Mouse (Mus musculus) myocyte (in vitro differentiated cells): ENCODE measurements at regions not wholly inside any gene's neighbourhood (a gene's known extent, or its start where the extent isn't known, plus 50 kb on each side); places are given as distances from the start of the nearest gene placed in this dataset.

Source experiments
- H3K27me3 ChIP-seq: one replicate; pipeline ENCODE4 v1.6.1; 2011; ENCODE audit not compliant: control insufficient read depth, insufficient read depth, insufficient read length
- H3K36me3 ChIP-seq: one replicate; pipeline ENCODE4 v1.6.1; 2011; ENCODE audit not compliant: control insufficient read depth, insufficient read depth
- H3K4me2 ChIP-seq: one replicate; pipeline ENCODE4 v1.6.1; 2011; ENCODE audit warnings: low read depth, control low read depth
- H3K4me3 ChIP-seq: one replicate; pipeline ENCODE4 v1.5.1; 2011; ENCODE audit warnings: mild to moderate bottlenecking, control low read depth, moderate library complexity
- H3K79me2 ChIP-seq: one replicate; pipeline ENCODE4 v1.6.1; 2011; ENCODE audit not compliant: control insufficient read depth, insufficient read depth
- H3ac ChIP-seq: one replicate; pipeline ENCODE4 v1.6.1; 2011; ENCODE audit not compliant: control insufficient read depth, insufficient read length
- CEBPB ChIP-seq: IDR thresholded peaks from 2 replicates; pipeline ENCODE4 v1.6.1; 2011; ENCODE audit warnings: mild to moderate bottlenecking, moderate library complexity; ENCODE audit not compliant: poor library complexity, insufficient read depth, severe bottlenecking
- E2F4 ChIP-seq: IDR thresholded peaks from one replicate; pipeline ENCODE4 v1.6.1; 2011; ENCODE audit warnings: mild to moderate bottlenecking, control low read depth, moderate library complexity; ENCODE audit not compliant: insufficient read depth
- MAX ChIP-seq: IDR thresholded peaks from one replicate; pipeline ENCODE4 v1.6.1; 2011; ENCODE audit warnings: low read depth, mild to moderate bottlenecking, control low read depth
- MYOD1 ChIP-seq, 3 experiments: IDR thresholded peaks; one replicate each; pipeline ENCODE4 v1.6.1; 2011; ENCODE audit warnings: control low read depth in 2 of 3, low read depth in 2 of 3, mild to moderate bottlenecking in 2 of 3, moderate library complexity in 1 of 3; ENCODE audit not compliant: insufficient read length in 2 of 3, control insufficient read depth in 1 of 3
- MYOG ChIP-seq, 3 experiments: IDR thresholded peaks; one replicate each; pipeline ENCODE4 v1.6.1; 2011; ENCODE audit warnings: control low read depth in 2 of 3, low read depth in 2 of 3, mild to moderate bottlenecking in 2 of 3; ENCODE audit not compliant: insufficient read length in 2 of 3, control insufficient read depth in 1 of 3, insufficient read depth in 1 of 3
- POLR2A ChIP-seq: IDR thresholded peaks from one replicate; pipeline ENCODE4 v1.6.1; 2011; ENCODE audit warnings: low read depth, mild to moderate bottlenecking, control low read depth, moderate library complexity; ENCODE audit not compliant: insufficient read length
- POLR2AphosphoS2 ChIP-seq: IDR thresholded peaks from one replicate; pipeline ENCODE4 v1.6.1; 2011; ENCODE audit warnings: low read depth, control low read depth; ENCODE audit not compliant: insufficient read length
- REST ChIP-seq: IDR thresholded peaks from one replicate; pipeline ENCODE4 v1.6.1; 2011; ENCODE audit warnings: mild to moderate bottlenecking, control low read depth, moderate library complexity; ENCODE audit not compliant: insufficient read depth, insufficient read length
- SRF ChIP-seq: IDR thresholded peaks from one replicate; pipeline ENCODE4 v1.6.1; 2011; ENCODE audit warnings: low read depth; ENCODE audit not compliant: control insufficient read depth, insufficient read length
- TCF12 ChIP-seq: IDR thresholded peaks from one replicate; pipeline ENCODE4 v1.6.1; 2011; ENCODE audit warnings: mild to moderate bottlenecking, control low read depth; ENCODE audit not compliant: poor library complexity, insufficient read depth, severe bottlenecking
- TCF3 ChIP-seq: IDR thresholded peaks from one replicate; pipeline ENCODE4 v1.6.1; 2011; ENCODE audit warnings: low read depth, control low read depth; ENCODE audit not compliant: insufficient read length
- USF1 ChIP-seq: IDR thresholded peaks from one replicate; pipeline ENCODE4 v1.6.1; 2011; ENCODE audit warnings: low read depth, mild to moderate bottlenecking, control low read depth, moderate library complexity

DNA sequence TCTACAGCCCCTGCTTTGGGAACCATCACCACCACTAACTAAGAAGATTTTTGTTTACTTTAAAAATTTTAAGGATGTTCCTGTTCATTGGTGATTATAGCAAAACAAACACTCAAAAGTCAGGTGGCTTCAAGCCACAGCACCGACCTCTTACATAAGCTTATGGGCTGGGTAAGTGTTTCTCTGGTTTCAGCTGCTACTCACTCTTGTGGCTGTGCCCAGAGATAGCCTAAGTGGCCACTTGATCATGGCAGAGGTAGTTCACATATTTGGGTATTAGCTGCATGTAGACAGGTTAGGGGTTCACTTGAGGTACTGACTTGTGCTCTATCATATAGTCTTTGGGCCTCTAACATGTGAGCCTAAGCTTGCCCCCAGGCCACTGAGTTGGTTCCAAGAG is 79.8 kb upstream of the Cpne4 start:
- H3K27me3 ChIP-seq, result no peaks in the 10 kb centered on the region
- TF ChIP-seq E2F4 (no peak), MYOG (IDR thresholded peaks at IDR 0.05; ENCODE audit: control insufficient read depth in 1 of 3, insufficient read depth in 1 of 3, insufficient read length in 2 of 3, low read depth in 2 of 3) (no peak), TCF12 (no peak), MAX (no peak), POLR2A (no peak), TCF3 (no peak), REST (no peak), MYOD1 (IDR thresholded peaks at IDR 0.05; ENCODE audit: control insufficient read depth in 1 of 3, insufficient read length in 2 of 3, low read depth in 2 of 3) (no peak), SRF (no peak), CEBPB (no peak), USF1 (no peak), POLR2AphosphoS2 (no peak)

DNA sequence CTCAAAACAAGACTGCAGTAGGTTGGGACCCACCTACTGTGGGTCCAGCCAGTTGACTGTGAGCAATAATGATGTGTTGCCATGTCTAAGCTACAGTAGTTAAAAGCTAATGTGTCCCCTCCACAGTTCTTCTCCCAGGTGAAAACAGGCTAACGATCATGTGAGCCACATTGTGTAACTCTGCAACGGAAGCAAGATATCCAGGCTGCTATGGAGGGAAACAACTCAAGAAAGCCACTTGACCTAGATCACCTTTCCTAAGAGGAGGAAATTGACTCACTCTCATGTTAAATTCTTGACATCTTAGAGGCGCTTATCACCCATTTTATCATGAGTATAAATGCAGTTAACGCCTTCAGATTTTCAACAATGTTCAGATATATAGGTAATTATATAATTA is 83.4 kb upstream of the Cpne4 start:
- H3ac ChIP-seq, result no peak overlapping the region
- H3K36me3 ChIP-seq, result no peaks in the 10 kb centered on the region
- TF ChIP-seq CEBPB (no peak), SRF (no peak), POLR2A (no peak)
- no peaks in the 10 kb centered on the region for H3K27me3 ChIP-seq
- no peak overlapping the region for H3K4me3 ChIP-seq
- H3K79me2 ChIP-seq, result no peaks in the 10 kb centered on the region
- no peak overlapping the region for H3K4me2 ChIP-seq

More for the DNA sequence above, 79.8 kb upstream of the Cpne4 start:
- no peaks in the 10 kb centered on the region for H3K79me2 ChIP-seq
- no peaks in the 10 kb centered on the region for H3K36me3 ChIP-seq
- H3K4me3 ChIP-seq, result no peak overlapping the region
- no peak overlapping the region for H3K4me2 ChIP-seq
- H3ac ChIP-seq, result no peak overlapping the region

DNA sequence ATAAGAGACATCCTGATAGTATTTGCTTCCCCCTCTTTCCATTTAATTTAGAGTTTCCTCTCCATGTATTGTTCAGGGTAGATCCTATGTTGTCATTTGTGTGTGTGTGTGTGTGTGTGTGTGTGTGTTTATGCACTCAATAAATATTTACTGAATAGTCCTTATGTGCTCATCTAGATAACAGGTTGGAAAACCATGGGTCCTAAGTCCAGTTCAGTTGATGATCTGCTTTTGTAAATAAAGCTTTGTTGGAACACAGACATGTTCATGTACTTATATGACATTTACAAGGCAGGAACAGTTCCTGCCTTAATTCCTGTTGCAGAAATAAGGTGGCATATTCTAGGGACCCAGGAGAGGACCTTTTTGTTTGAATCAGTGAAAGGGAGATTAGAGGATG is 87.0 kb upstream of the Cpne4 start:
- no peaks in the 10 kb centered on the region for H3K79me2 ChIP-seq
- H3K4me3 ChIP-seq, result no peak overlapping the region
- TF ChIP-seq CEBPB (no peak), MAX (no peak), POLR2AphosphoS2 (no peak), SRF (no peak), TCF12 (no peak), E2F4 (no peak), MYOG (IDR thresholded peaks at IDR 0.05; ENCODE audit: control insufficient read depth in 1 of 3, insufficient read depth in 1 of 3, insufficient read length in 2 of 3, low read depth in 2 of 3) (no peak), TCF3 (no peak), POLR2A (no peak), MYOD1 (IDR thresholded peaks at IDR 0.05; ENCODE audit: control insufficient read depth in 1 of 3, insufficient read length in 2 of 3, low read depth in 2 of 3) (no peak), USF1 (no peak), REST (no peak)
- H3K27me3 ChIP-seq, result no peaks in the 10 kb centered on the region
- H3K36me3 ChIP-seq, result no peaks in the 10 kb centered on the region
- H3ac ChIP-seq, result no peak overlapping the region
- no peak overlapping the region for H3K4me2 ChIP-seq

DNA sequence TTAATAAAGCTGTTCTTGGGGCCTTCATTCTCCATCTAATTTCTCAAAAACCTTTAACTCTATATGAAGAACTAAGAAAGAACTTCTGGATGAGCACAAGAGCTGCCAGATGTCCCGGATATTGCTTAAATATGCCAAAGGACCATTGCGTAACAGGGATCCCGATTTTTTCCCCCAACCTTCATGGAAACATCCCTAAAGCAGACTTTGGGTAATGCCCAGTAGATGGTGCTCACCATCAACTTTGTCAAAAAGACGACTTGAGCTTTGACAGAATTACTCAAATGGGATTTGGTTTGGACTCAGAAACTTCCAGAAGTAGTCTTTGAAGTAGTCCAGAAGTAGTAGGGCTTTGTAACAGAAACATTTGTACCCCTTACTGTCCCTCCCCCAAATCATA is 89.5 kb upstream of the Cpne4 start:
- Histone ChIP-seq H3K79me2 (no peaks in the 10 kb centered on the region), H3K4me3 (no peak overlapping the region), H3K36me3 (no peaks in the 10 kb centered on the region), H3K27me3 (no peaks in the 10 kb centered on the region), H3K4me2 (no peak overlapping the region), H3ac (no peak overlapping the region)
- TF ChIP-seq TCF12 (no peak), CEBPB (no peak), POLR2AphosphoS2 (no peak), E2F4 (no peak), TCF3 (no peak), MYOD1 (IDR thresholded peaks at IDR 0.05; ENCODE audit: control insufficient read depth in 1 of 3, insufficient read length in 2 of 3, low read depth in 2 of 3) (no peak), SRF (no peak), MAX (no peak), USF1 (no peak), POLR2A (no peak)

DNA sequence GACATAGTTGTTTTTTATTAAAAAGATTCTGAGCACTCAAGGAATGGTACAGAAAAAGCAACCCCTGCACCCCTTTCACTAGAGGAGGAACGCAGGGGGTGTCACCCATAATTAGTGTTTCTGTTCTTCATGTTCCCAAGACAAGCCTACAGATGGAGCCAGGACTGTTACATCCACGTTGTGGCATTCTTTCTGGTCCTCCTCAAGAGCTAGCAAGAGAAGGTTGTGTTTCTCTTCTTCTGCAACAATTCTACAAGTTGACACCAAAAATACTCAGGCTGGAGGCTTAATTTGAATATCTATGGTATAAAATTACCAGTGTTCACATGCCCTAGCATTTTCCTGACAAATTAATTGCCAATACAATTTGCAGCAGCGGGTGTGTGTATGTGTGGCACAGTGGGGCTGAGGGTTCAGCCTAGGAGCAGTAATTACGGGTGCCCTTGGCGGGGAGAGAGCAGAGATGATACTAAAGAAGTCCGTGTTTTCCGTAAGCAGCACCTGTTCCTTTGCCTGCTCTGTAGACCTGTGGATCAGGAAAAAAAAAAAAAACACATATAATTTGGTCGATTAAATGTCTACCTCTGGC is 98.4 kb upstream of the Cpne4 start:
- Histone ChIP-seq H3K4me2 (no peak overlapping the region), H3K79me2 (no peaks in the 10 kb centered on the region), H3K4me3 (no peak overlapping the region), H3K27me3 (no peaks in the 10 kb centered on the region), H3ac (no peak overlapping the region), H3K36me3 (no peaks in the 10 kb centered on the region)
- TF ChIP-seq E2F4, result no peak
- TF ChIP-seq MYOG (IDR thresholded peaks at IDR 0.05; ENCODE audit: control insufficient read depth in 1 of 3, insufficient read depth in 1 of 3, insufficient read length in 2 of 3, low read depth in 2 of 3), result no peak
